Mouse (Mus musculus) left cerebral cortex, adult 8-10 months (tissue): ENCODE measurements around the gene 4931409K22Rik. TPM values are rescaled to one million over a fixed set of nuclear protein-coding genes. Genes with fewer than 3 reads are reported as not detected.
"Not testable (repeated sequence)": the region's sequence is repeated elsewhere in the genome, so short reads cannot be mapped to it uniquely, and the experiment has no call there.

Source experiments
- DNase-seq, 2 experiments: peaks; one replicate each; pipeline ENCODE4 v3.0.0; 2022; ENCODE audit warnings: low spot score in 2 of 2
- total RNA-seq, 4 experiments: library from RNA; stranded (reverse); gene quantifications; 2 replicates each; pipeline ENCODE4 v1.2.4; 2022

4931409K22Rik gene
- total RNA-seq, 4 experiments from 2014 or later = 0.11 to 0.16 TPM; not detected in 2

DNA sequence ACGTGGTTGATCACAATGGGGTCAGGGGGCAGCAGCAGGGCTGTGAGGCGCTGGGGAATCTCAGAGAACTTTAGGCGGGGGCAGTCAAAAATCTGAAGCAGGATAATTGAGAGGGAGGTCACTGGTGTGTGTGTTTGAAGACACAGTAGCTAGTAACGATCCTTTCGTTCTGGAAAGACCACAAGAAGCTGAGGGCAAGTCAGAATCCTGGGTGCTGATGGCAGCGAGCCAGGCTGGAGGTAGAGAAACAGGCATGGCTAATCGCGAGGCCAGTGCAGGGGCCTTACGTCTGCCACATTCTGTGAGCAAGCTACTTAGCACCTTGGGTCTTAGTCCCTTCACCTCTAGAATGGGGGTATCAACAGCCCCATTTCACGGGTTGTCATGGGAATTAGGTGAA, 37.3 kb upstream of the 4931409K22Rik start:
- no peak for DNase-seq

- DNase-seq = no peak
Measured at GRCm38 (mm10) chr5:24593230-24593629, 36.6 kb upstream of the 4931409K22Rik start.

DNA sequence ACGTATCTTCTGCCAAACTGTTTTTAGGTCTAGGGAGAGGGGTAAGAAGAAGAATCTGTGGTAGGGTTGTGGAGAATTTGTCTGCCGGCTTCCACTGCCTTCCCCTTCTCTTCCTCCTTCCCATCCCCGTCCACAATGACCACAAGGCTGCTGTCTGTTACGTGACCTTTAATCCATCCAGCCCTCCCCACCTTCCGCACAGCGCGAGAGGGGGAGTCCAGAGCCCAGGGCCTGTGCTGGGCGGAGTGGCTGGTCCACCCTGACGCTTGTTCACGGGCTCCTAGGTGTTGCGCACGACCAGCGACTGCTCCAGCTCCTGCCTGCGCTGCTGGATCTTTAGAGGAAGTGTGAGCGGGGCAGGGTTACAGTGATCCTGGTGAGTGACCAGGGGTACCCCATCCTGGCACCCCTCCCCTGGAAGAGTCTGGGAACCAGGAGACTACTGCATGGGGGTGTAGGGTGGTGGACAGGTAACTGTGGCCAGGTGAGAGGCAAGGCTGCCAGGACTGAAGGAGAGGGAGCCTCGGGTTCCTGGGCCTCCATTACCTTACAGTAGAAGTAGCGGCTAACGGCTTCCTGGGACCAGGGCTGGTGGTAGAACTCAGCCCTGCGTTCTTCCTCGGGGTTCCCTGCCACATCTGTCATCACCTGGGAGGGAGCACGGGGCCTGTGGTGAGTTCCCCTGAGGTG, 36.0 kb upstream of the 4931409K22Rik start:
- no peak for DNase-seq

GRCm38 (mm10) chr5:24591796-24592470, 35.3 kb upstream of the 4931409K22Rik start:
- no peak for DNase-seq

- DNase-seq = no peak
Measured at GRCm38 (mm10) chr5:24591268-24591721, 34.7 kb upstream of the 4931409K22Rik start.

- no peak for DNase-seq
Measured at GRCm38 (mm10) chr5:24589511-24590500, 33.2 kb upstream of the 4931409K22Rik start.

- peak in 1 of 2 experiments; percentile 63 for DNase-seq
Measured at GRCm38 (mm10) chr5:24587200-24587577, 30.6 kb upstream of the 4931409K22Rik start.

DNA sequence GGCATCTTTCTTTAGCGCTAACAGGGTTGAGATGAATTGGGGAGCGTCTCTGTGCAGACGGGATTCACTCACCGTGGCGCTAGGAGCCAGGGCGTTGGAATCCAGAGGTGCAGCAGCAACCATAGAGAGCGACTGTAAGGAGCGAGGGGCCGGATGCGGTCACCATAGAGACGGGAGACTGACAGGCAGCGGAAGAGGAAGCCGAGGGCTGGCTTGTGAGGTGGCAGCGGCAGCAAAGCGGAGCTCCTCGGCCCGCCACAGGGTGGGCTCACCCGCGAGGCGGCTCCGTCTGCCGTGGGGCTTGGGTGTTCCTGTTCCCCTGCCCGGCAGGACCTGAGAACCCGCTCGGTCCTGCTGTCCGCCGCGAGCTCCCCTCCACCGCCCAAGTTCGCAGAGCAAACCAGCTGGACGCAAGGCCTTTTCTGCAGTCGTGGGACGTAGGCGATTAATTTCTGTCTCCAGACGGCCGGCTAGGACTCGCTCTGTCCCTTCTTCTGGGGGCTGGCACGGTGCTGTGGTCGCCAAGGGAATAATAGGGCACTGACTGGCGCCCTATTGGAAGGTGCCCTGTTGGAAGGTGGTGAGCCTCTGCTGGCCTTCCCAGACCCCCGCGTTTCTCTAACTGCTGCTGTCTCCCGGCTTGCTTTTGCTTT, 30.1 kb upstream of the 4931409K22Rik start, which contains the start of gene Chpf2:
Chpf2 (plus strand) TSS at position 195 of the 653 bp plus-strand sequence.
- peak in 1 of 2 experiments; percentile 74 for DNase-seq

- DNase-seq = no peak
Measured at GRCm38 (mm10) chr5:24586106-24586505, 29.5 kb upstream of the 4931409K22Rik start.

GRCm38 (mm10) chr5:24578109-24578963, 21.7 kb upstream of the 4931409K22Rik start:
- no peak for DNase-seq

DNA sequence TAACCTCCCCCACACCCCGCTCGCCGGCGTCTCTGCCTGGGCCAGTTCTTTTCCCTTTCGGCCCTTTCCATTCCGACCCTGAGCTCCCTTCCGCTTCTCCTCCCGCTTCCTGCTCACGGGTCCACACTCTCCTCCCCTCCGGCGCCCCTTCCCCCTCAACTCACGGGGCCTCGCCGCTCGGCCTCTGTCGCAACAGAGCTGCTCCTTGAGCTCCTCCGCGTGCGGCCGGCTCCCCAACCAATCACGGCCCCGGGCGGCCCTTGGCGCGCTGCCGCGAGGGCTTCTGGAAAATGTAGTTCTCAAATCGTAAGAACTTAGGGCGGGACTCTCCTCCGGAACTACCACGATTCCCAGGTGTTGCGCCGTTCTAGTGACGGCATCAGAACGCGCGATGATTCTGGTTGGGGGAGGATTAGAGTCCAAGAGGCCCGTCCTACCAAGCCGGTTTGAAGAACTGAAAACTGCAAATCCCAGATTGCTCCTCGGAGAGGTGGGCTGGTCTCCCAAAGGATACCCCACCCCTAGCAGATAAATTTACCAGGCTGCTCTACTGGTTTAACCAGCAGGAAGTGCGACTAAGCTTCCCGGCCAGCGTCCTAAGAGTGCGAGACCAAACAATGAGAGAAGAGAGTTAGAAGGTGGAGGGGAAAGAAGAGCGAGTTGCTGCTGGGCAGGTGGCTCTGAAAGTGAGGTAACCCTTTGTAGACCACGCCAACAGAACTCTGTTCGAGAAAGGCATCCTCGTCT, 20.7 kb upstream of the 4931409K22Rik start, which contains the start of gene Abcf2:
Abcf2 (minus strand) TSS at position 285 of the 747 bp plus-strand sequence.
- DNase-seq = peak; percentile 100

DNA sequence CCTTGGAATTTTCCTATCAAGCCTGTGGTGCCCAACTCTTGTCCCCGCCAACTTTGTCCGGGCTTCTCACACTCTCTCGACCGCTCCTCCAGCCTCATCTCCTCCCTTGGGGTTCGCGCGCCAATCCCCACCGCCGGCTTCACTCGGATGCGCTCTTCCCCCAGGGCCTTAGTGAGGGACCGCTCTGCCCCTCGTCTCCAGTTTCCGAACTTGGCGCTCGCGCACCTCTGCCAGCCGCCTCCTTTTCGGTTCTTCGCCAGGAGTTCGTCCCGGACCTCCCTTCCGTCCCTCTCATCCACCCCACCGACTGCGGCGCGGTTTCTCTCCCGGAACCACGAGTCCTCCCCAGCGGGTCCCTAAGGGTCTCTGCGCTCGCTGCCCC, 20.2 kb upstream of the 4931409K22Rik start:
- DNase-seq = no peak

DNA sequence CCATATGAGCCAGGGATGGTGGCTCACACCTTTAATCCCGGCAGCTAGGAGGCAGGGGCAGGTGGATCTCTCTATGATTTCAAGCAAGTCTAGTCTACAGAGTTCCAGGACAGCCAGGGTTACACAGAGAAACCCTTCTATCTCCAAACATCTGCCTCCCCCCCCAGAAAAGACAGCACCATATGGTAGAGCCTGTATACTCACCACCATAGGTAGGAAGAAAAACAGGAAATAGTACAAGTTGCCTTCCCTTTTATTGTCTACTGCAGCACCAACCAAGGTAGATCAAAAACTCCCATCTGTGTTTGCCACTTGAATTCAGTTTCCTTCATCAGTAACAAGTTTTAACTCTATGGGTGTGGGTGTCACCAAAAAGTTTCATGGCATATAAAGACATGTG, 19.3 kb upstream of the 4931409K22Rik start:
- no peak for DNase-seq

DNA sequence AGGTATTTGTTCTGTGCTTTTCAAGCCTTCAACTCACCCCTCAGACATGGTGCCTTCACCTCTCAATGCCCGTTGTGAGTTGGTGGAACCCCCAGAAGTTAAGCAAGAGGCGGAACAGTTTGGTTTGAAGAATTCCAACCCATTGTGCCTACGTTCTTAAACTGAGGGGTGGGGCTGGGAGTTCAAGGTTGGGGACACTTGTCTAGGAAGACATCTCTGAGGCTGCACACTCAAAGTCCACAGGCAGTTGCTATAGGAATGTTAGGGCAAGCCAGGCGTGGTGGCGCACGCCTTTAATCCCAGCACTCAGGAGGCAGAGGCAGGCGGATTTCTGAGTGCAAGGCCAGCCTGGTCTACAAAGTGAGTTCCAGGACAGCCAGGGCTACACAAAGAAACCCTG, 1.3 kb downstream of the 4931409K22Rik start:
- not testable (repeated sequence) for DNase-seq

GRCm38 (mm10) chr5:24553621-24554244, 2.9 kb downstream of the 4931409K22Rik start:
- no peak for DNase-seq

DNA sequence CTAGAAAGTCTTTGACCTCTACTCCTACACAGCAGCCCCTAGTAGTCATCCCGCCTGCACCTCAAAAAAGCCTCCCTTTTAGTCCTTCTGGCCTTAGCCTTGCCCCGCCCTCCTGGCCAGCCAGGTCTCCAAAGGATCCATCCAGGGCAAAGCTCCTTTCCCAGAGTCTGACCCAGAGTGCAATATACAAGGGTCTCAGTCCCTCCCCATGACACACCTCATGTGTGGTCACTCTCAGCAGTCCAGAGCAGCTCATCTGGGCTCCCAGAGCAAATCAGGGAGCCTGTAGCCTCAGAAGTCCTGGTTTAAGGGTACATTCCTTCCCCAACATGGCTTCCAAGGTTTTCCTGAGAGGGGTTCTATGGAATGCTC, 5.3 kb downstream of the 4931409K22Rik start:
- no peak for DNase-seq

DNA sequence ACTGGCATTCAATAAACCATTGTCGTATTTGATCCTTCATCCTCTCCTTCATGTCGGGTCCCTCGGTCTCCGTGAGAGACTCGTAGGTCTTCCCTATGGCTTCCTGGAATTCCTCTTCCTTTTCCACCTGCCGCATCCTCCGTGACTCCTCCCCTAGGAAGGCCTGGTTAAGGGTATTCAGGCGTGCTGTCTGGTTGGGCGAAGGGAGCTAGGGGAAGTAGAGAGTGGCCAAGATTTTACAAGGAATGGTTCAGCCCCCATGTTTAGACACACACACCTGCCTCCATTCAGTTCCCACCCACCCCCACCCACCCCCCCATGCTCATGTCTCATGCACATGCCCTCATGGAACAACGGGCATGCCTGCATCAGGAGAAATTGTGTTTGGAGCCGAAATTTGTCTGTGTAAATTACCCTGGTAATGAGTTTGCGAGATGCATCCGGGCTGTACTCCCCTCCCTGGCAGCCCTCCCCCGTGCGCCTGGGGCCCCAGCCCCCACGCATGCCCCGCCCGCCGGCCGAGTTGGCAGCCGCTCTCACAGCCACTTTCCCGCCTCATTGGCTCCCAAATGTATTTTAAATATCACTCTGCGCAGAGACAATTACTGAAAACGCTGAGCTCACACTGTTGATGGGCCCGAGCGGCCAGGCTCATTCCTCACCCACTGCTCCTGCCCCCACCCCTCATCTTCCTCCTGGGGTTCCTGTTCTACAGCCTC, 5.9 kb downstream of the 4931409K22Rik start:
- DNase-seq = peak in 1 of 2 experiments; percentile 56

DNA sequence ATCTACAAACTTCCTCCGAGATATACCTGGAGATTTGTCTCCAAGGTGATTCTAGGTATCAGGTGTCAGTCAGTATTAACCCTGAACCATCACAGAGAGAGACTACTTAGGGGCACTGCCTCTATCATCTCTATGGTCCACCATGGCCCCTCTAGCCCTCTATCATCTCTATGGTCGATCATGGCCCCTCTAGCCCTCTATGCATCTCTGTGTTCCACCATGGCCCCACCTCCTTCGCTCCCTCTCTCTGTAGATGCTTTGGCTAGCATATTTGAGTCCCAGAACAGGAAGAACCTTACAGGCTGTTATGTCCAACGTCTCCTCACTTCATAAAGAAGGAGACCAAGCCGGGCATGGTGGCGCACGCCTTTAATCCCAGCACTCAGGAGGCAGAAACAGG, 14.0 kb downstream of the 4931409K22Rik start:
- no peak for DNase-seq
